Mouse (Mus musculus): Measurements from ENCODE around the gene Krt222.

DNA sequence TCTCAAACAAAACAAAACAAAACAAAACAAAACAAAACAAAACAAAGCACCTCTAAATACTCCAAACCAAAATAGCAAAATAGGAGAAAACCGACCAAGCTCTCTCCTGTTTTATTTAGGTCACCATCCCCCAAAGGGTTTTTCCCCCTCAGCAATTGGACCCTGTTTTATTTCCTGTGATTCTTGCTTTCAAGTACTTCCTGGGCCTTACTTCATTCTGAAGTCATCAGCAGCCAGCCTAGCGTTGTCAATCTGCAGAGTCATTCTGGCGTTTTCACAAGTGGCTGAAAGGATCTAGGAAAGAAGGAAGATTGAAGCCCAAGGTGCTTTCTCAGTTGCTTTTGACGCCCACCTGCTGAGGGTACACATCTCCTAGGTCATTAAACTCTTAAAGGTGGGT lies 39.4 kb upstream of the Krt222 start:
- TF ChIP-seq CTCF (IDR thresholded peaks at IDR 0.05; ENCODE audit: low read depth), result no peak
- no peak for TF ChIP-seq EP300 (IDR thresholded peaks at IDR 0.05; ENCODE audit: low read depth)
